Mouse (Mus musculus) liver, embryonic 15.5 days (tissue): ENCODE measurements around the gene Epas1. TPM values are rescaled to one million over a fixed set of nuclear protein-coding genes. Genes with fewer than 3 reads are reported as not detected.

Experiments
- ATAC-seq: fragments of 200-750 bp; cut with Nextera tagmentation; 2 replicates; pipeline ENCODE4 v1.8.0; 2017; ENCODE audit warnings: moderate number of reproducible peaks, mild to moderate bottlenecking, moderate library complexity; ENCODE audit not compliant: insufficient read depth
- H3K27ac ChIP-seq: fragments of 300-500 bp; sonication (generic); replicated peaks from 2 replicates; pipeline ENCODE4 v1.5.1; 2015; ENCODE audit warnings: mild to moderate bottlenecking, inconsistent platforms
- H3K27me3 ChIP-seq: fragments of 300-500 bp; sonication (generic); 2 replicates; pipeline ENCODE4 v1.6.1; 2015; ENCODE audit warnings: mild to moderate bottlenecking, inconsistent platforms
- H3K36me3 ChIP-seq: fragments of 300-500 bp; sonication (generic); replicated peaks from 2 replicates; pipeline ENCODE4 v1.6.1; 2015; ENCODE audit warnings: moderate library complexity, mild to moderate bottlenecking, inconsistent platforms
- H3K4me1 ChIP-seq: fragments of 300-500 bp; sonication (generic); replicated peaks from 2 replicates; pipeline ENCODE4 v1.6.1; 2015; ENCODE audit warnings: inconsistent platforms
- H3K4me2 ChIP-seq: fragments of 300-500 bp; sonication (generic); 2 replicates; pipeline ENCODE4 v1.6.1; 2015; ENCODE audit warnings: moderate library complexity, mild to moderate bottlenecking, inconsistent platforms
- H3K4me3 ChIP-seq: fragments of 300-500 bp; sonication (generic); replicated peaks from 2 replicates; pipeline ENCODE4 v1.5.1; 2015; ENCODE audit warnings: mild to moderate bottlenecking, inconsistent platforms
- H3K9ac ChIP-seq: fragments of 300-500 bp; sonication (generic); 2 replicates; pipeline ENCODE4 v1.6.1; 2015; ENCODE audit warnings: moderate library complexity, mild to moderate bottlenecking, inconsistent platforms
- H3K9me3 ChIP-seq: fragments of 300-500 bp; sonication (generic); replicated peaks from 2 replicates; pipeline ENCODE4 v1.6.1; 2016; ENCODE audit warnings: inconsistent platforms
- WGBS: fragments of 180-500 bp; shearing (Covaris S2); methylation state at CpG from one replicate; pipeline ENCODE4 v1.1.7; 2015; ENCODE audit warnings: mixed read lengths; ENCODE audit not compliant: insufficient replicate concordance; 5-methylcytosine and 5-hydroxymethylcytosine counted together
- polyA plus RNA-seq: library from polyadenylated mRNA; unstranded; fragments of >200 nt; fragmentation: Nextera tagmentation; extraction: Ambion mirVana; gene quantifications from 2 replicates; pipeline ENCODE4 v1.2.1, GENCODE M21; 2015

Gene Epas1
- polyA plus RNA-seq, 1 experiment from 2014 or later, result 2.6 TPM

DNA sequence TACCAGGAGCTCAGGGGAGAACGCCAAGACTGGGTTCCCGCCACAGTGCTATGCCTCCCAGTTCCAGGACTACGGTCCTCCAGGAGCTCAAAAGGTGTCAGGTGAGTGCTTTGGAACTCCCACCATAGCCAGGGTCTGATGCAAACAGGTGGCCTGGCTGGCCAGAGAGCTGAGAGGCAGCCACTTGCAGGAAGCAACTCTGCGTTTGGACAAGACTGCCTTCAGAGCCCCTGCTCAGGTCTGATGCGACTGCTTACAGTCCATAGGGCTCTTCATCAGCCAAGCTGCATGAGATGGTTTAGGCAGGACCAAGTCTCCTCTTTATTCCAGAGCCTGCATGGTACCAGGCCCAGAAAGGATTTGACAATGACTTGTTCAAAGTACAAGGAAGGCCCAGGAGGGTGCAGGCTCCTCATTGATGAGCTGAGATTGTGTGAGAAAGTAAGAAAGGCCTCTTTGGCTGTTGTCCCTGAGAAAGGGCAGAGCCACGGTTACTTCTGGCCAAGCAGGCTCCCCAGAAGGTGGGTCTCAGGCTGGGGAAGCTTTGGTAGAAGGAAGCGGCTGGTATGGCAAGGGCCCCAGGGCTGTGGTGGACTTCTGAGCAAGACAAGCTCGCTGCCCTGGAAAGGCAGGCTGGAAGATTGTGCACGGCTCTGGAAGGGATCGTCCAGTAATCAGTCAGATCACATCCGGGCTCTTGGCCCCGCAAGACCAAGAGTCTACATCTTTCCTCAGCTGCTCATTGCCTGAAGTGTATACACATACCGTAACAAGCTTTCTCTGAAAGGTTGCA is 76.1 kb downstream of the Epas1 start:
- 76% methylated on average over 13 of the region's 13 CpGs for WGBS
- ATAC-seq, result no peak
- H3K27me3 ChIP-seq, result no peaks in the 10 kb centered on the region
- no peak overlapping the region for H3K9ac ChIP-seq
- no peaks in the 10 kb centered on the region for H3K9me3 ChIP-seq
- H3K4me1 ChIP-seq, result no peaks in the 10 kb centered on the region
- no peak overlapping the region for H3K4me2 ChIP-seq
- no peaks in the 10 kb centered on the region for H3K36me3 ChIP-seq
- H3K27ac ChIP-seq, result no peak overlapping the region
- no peak overlapping the region for H3K4me3 ChIP-seq

- H3K27me3 ChIP-seq, result no peaks in the 10 kb centered on the region
- H3K9ac ChIP-seq, result no peak overlapping the region
- no peak overlapping the region for H3K27ac ChIP-seq
- no peak for ATAC-seq
- H3K4me3 ChIP-seq, result no peak overlapping the region
- no peak overlapping the region for H3K4me2 ChIP-seq
- no peaks in the 10 kb centered on the region for H3K4me1 ChIP-seq
- no peaks in the 10 kb centered on the region for H3K9me3 ChIP-seq
- WGBS, result 68% methylated on average over 12 of the region's 12 CpGs
- H3K36me3 ChIP-seq, result no peaks in the 10 kb centered on the region
Observed at GRCm38 (mm10) chr17:86830893-86831292, 77.4 kb downstream of the Epas1 start.

DNA sequence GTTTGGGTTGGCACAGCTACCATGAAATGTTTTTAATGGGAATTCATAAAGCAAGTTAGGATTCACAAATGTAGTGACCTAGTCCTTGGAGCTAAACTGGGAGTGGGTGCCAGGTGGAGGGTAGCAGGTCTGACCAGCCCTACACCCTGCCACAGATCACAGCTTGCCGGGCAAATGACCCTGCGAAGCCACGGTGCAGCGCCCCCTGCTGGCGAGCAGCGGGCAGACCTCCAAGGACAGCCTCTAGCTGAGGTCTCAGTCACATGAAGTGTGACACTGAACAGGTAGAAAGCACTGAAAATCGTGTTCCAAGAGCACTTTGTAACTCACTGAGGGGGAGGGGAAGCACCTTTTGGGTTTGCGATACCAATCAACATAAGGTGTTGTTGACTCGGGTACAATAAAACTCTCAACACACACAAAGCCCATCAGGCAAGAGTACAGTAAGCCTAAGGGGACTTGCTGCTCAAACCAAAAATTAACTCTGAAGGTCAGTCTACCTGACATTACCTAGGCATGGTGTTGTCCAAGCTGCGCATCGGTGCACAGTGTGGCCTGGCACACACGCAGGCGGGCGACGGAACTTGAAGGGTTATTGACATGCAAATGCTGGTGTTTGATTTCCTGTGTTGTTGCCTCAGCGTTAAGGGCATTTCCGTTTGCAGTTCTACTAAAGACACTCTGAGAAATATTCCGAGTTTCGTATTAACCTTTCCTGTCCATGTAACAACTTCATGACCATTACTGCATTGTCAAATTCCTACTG is 79.2 kb downstream of the Epas1 start:
- no peak overlapping the region for H3K27ac ChIP-seq
- no peak for ATAC-seq

DNA sequence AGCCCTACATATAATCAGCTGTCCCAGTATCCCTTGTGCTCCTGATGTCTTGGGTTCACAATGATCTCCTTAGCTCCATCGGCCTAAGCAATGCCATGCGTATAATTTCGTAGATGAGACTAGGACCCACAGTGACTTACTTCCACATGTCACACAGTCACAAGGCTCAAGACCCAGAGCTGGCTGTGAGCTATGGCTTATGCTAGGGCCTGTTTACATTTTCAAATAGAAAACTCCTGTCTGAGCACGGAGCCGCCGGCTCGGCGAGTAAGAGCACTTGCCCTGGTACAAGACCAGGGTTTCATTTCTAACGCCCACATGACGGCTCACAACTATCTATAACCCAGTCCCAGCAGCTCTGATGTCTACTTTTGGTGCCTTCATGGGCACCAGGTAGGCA is 80.4 kb downstream of the Epas1 start:
- no peaks in the 10 kb centered on the region for H3K4me1 ChIP-seq
- H3K9me3 ChIP-seq, result no peaks in the 10 kb centered on the region
- H3K4me2 ChIP-seq, result no peak overlapping the region
- H3K36me3 ChIP-seq, result no peaks in the 10 kb centered on the region
- no peak overlapping the region for H3K4me3 ChIP-seq
- no peak for ATAC-seq
- H3K27me3 ChIP-seq, result no peaks in the 10 kb centered on the region
- 72% methylated on average over 10 of the region's 10 CpGs for WGBS
- H3K27ac ChIP-seq, result no peak overlapping the region
- no peak overlapping the region for H3K9ac ChIP-seq

More for the DNA sequence above, 79.2 kb downstream of the Epas1 start:
- Histone ChIP-seq H3K36me3 (no peaks in the 10 kb centered on the region), H3K9ac (no peak overlapping the region), H3K4me3 (no peak overlapping the region), H3K9me3 (no peaks in the 10 kb centered on the region), H3K4me1 (no peaks in the 10 kb centered on the region), H3K27me3 (no peaks in the 10 kb centered on the region), H3K4me2 (no peak overlapping the region)
- 59% methylated on average over 19 of the region's 19 CpGs for WGBS

DNA sequence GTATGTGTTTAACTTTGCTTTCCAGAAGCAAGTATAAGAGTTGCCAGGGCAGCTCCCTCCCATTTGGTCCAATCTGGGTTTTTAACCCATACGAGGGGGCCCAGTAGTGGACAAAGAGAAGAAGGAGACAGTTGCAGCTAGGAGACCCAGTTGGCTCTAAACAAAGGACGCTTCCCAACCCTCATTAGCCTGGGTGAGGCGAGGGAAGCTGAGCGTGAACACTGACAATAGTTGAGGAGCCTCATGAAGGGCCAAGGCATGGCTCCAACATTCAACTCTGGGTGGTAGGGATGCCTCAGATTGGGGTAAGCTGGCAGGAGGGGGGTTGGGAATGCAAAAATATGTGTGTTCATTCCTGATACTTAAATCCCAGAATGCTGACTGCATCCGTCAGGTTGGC is 85.8 kb downstream of the Epas1 start:
- Histone ChIP-seq H3K4me3 (no peak overlapping the region), H3K36me3 (no peaks in the 10 kb centered on the region), H3K27me3 (no peaks in the 10 kb centered on the region), H3K9me3 (no peaks in the 10 kb centered on the region), H3K4me1 (no peaks in the 10 kb centered on the region), H3K4me2 (no peak overlapping the region), H3K9ac (no peak overlapping the region), H3K27ac (no peak overlapping the region)
- no peak for ATAC-seq
- WGBS, result 62% methylated on average over 5 of the region's 5 CpGs

DNA sequence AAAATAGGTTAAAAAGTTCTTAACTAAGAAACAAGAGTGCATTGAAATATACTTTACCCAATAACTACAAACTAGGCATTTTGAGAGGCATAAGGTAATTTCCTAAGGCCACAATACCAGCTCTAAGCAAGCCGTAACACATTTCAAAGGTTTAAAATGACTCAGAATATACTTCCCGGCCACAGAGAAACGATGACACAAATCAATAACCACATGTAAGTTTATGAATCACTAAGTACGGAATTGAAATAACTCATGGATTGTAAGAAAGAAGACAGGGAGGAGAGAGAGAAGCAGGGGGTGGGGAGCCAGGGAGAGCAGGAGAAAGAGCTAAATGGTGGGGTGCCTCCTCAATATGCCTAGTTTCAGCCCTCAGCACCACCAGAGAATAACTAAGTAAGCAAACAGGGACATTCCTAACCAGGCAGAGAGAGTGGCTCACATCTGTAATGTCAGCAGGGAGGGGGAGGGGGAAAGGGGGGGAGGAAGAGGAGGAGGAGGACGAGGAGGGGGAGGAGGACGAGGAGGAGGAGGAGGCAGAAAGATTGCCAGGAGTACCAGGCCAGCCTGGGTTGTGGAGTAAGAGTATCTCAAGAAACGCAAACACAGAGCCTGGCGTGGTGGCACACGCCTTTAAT is 97.3 kb downstream of the Epas1 start:
- Histone ChIP-seq H3K4me3 (no peak overlapping the region), H3K27ac (no peak overlapping the region), H3K9ac (no peak overlapping the region), H3K27me3 (no peaks in the 10 kb centered on the region), H3K36me3 (no peaks in the 10 kb centered on the region), H3K4me2 (no peak overlapping the region), H3K4me1 (no peaks in the 10 kb centered on the region), H3K9me3 (no peaks in the 10 kb centered on the region)
- ATAC-seq, result no peak
- 61% methylated on average over 9 of the region's 9 CpGs for WGBS

DNA sequence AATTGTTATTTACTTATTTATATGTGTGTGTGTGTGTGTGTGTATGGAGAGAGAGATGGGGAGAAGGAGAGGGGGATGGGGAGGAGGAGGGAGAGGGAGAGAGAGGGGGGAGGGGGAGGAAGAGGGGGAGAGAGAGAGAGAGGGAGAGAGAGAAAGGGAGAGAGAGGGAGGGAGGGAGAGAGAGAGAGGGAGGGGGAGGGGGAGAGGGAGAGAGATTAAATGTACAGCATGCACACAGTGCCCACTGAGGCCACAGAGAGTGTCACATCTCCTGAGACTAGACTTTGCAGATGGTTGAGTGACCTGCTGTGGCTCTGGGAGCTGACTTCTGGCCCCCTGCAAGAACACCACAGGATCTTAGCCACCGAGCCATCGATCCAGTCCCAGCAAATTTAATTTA is 98.3 kb downstream of the Epas1 start:
- Histone ChIP-seq H3K9me3 (no peaks in the 10 kb centered on the region), H3K4me2 (no peak overlapping the region), H3K27ac (no peak overlapping the region), H3K36me3 (no peaks in the 10 kb centered on the region), H3K9ac (no peak overlapping the region), H3K4me3 (no peak overlapping the region), H3K4me1 (no peaks in the 10 kb centered on the region), H3K27me3 (no peaks in the 10 kb centered on the region)
- 73% methylated on average over 2 of the region's 2 CpGs for WGBS
- no peak for ATAC-seq

- no peak overlapping the region for H3K27ac ChIP-seq
- H3K4me1 ChIP-seq, result no peaks in the 10 kb centered on the region
- no peak overlapping the region for H3K4me2 ChIP-seq
- no peaks in the 10 kb centered on the region for H3K36me3 ChIP-seq
- no peak overlapping the region for H3K9ac ChIP-seq
- no peaks in the 10 kb centered on the region for H3K9me3 ChIP-seq
- ATAC-seq, result no peak
- H3K4me3 ChIP-seq, result no peak overlapping the region
- 62% methylated on average over 13 of the region's 13 CpGs for WGBS
- no peaks in the 10 kb centered on the region for H3K27me3 ChIP-seq
Observed at GRCm38 (mm10) chr17:86852591-86853031, 99.1 kb downstream of the Epas1 start.

- Histone ChIP-seq H3K4me3 (no peak overlapping the region), H3K4me2 (no peak overlapping the region), H3K9ac (no peak overlapping the region), H3K4me1 (no peaks in the 10 kb centered on the region), H3K36me3 (no peaks in the 10 kb centered on the region), H3K9me3 (no peaks in the 10 kb centered on the region), H3K27me3 (no peaks in the 10 kb centered on the region), H3K27ac (no peak overlapping the region)
- no peak for ATAC-seq
- WGBS, result 80% methylated on average over 8 of the region's 8 CpGs
Observed at GRCm38 (mm10) chr17:86870586-86870985, 117.1 kb downstream of the Epas1 start.

DNA sequence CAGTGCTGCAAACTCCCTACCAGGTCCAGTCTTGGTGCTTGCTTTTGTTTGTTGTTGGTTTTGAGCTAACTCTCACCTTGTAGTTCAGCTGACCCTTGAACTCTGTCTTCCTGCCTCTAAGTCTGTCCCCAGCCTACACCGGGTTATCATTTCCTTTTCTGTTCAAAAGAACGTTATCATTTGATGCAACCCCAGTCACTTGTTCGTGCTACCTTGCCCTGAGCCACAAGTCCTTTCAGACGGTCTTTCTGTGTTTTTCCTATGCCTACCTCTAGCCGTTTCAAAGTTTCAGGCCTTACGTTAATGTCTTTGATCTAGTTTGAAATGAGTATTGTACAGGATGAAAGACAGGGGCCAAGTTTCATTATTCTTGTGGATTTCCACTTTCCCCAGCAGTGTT is 119.1 kb downstream of the Epas1 start:
- Histone ChIP-seq H3K9me3 (no peaks in the 10 kb centered on the region), H3K4me1 (0 out of 2 replicates have a peak, but pooled peaks cover 9% of the 10 kb centered on the region), H3K27ac (no peak overlapping the region), H3K36me3 (no peaks in the 10 kb centered on the region), H3K4me2 (no peak overlapping the region), H3K4me3 (no peak overlapping the region), H3K9ac (no peak overlapping the region), H3K27me3 (no peaks in the 10 kb centered on the region)
- 33% methylated on average over 6 of the region's 6 CpGs for WGBS
- ATAC-seq, result no peak

- no peak; the same call in 1 of the 2 replicates for ATAC-seq
- Histone ChIP-seq H3K27ac (no peak overlapping the region), H3K4me2 (0 out of 2 replicates have a peak overlapping the region, but pooled peaks have one; percentile 14), H3K4me3 (no peak overlapping the region), H3K9me3 (no peaks in the 10 kb centered on the region), H3K9ac (no peak overlapping the region), H3K4me1 (0 out of 2 replicates have a peak, but pooled peaks cover 9% of the 10 kb centered on the region), H3K36me3 (no peaks in the 10 kb centered on the region), H3K27me3 (no peaks in the 10 kb centered on the region)
- 39% methylated on average over 9 of the region's 9 CpGs for WGBS
Observed at GRCm38 (mm10) chr17:86876940-86877339, 123.4 kb downstream of the Epas1 start.
